Mouse (Mus musculus) erythroblast, embryonic 14.5 days (primary cell): Measurements from ENCODE around the gene Tfeb.

Source experiments
- GATA1 ChIP-seq: IDR thresholded peaks from 2 replicates; pipeline ENCODE4 v1.6.1; 2012; ENCODE audit warnings: low read length, inconsistent platforms, mixed read lengths
- TAL1 ChIP-seq: IDR thresholded peaks from 3 replicates; pipeline ENCODE4 v1.6.1; 2012; ENCODE audit warnings: low read length, inconsistent platforms, mixed read lengths

- no peak for TF ChIP-seq GATA1
- TF ChIP-seq TAL1, result no peak
Measured at GRCm38 (mm10) chr17:47742991-47743734, 6.3 kb downstream of the Tfeb start.
